Mouse (Mus musculus): Measurements from ENCODE around the gene Panx1.

The Panx1 gene

DNA sequence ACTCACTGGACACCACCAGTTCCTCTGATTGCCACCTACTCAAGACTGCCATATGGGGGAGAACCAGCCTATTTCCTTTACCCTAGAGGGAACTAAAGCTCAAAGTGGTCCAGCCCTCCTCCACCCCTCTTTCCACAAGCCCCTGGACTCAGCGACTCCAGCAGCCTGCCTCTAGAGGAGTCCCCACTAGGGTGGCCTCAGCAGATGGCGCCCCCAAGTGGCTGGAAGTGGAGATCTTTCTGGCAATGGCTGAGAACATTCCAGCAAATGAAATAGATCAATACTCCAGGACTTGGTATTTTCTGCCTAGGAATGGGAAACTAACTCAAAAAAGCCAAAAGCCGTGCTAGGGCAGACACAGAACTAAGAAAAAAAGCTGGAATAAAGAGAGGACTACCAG, 17.6 kb downstream of the Panx1 start:
- peak; percentile 42 to 59 for DNase-seq (ENCODE audit: low read depth in 2 of 2, low spot score in 2 of 2)

DNA sequence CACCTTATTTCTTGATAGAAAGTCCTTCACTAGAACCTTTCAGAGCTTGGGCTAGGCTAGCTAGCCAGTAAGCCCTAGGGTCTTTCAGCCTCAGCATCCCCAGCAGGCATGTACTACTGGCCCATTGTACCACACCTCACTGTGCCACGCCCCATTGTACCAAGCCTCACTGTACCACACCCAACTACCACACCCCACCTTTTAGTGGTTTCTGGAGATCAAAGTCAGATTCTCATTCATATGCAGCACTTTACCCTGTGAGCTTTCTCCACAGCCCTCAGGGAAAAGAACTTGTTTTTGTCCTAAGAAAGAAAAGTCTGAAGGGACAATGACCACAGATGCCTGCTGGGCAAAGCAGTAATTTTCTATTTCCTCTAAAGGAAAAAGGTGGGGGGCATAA, 22.2 kb downstream of the Panx1 start:
- DNase-seq (ENCODE audit: low read depth in 2 of 2, low spot score in 2 of 2) = no peak

DNA sequence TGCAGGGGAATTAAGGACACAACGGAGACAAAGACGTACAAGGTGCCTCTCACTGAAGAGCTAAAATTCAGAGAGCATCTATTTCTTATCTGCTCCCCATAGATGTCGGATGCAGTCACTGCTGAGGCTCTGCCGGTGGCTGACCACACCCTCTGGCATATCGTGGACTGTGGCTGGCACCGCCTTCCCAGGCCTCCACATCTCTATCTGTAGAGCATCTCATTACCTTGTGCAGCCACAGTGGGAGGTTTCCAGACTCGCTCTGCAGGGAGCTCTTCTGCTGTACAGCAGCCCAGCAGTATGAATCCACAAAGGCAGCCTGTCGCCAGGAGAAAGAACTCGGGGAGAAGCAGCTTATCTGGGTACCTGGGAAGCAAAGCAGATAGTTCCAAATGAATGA, 24.1 kb downstream of the Panx1 start:
- no peak for DNase-seq (ENCODE audit: low read depth in 2 of 2, low spot score in 2 of 2)

DNA sequence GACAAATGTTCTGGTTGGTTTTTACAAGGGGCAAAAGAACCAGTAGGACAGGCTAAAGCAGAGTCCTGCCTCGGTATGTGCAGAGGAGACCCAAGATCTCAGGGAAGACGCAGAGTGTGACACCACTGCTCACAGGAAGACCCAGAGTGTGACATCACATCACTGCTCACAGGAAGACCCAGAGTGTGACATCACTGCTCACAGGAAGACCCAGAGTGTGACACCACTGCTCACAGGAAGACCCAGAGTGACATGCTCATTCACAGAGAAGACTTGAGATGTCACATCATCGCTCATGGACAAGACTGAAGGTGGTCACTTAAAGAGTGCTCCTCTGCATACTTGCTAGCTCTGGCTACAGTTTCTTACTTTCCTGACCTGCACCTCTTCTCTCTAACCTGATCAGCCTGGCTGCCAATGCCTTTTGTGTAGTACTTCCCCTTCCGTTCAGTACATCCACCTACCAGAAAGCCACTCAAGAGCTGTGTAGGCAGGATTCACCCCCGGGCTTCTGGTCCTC, 24.7 kb downstream of the Panx1 start:
- no peak for DNase-seq (ENCODE audit: low read depth in 2 of 2, low spot score in 2 of 2)

DNA sequence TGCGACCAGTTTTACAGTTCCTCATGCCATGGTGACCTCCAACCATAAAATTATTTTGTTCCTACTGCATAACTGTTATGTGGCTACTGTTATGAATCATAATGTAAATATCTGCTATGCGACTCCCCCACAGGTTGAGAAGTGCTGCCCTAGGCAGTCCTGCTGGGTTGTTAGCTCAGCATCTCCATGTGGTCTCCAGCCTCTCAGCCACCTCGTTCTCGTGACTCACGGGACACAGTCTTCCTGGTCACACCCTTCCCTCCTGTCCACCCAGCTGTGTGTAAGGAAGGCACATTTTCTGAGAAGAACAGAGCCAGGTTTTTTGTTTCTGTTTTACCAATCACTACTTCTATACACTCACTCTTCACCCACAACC, 26.5 kb downstream of the Panx1 start:
- DNase-seq (ENCODE audit: low read depth in 2 of 2, low spot score in 2 of 2) = no peak

DNA sequence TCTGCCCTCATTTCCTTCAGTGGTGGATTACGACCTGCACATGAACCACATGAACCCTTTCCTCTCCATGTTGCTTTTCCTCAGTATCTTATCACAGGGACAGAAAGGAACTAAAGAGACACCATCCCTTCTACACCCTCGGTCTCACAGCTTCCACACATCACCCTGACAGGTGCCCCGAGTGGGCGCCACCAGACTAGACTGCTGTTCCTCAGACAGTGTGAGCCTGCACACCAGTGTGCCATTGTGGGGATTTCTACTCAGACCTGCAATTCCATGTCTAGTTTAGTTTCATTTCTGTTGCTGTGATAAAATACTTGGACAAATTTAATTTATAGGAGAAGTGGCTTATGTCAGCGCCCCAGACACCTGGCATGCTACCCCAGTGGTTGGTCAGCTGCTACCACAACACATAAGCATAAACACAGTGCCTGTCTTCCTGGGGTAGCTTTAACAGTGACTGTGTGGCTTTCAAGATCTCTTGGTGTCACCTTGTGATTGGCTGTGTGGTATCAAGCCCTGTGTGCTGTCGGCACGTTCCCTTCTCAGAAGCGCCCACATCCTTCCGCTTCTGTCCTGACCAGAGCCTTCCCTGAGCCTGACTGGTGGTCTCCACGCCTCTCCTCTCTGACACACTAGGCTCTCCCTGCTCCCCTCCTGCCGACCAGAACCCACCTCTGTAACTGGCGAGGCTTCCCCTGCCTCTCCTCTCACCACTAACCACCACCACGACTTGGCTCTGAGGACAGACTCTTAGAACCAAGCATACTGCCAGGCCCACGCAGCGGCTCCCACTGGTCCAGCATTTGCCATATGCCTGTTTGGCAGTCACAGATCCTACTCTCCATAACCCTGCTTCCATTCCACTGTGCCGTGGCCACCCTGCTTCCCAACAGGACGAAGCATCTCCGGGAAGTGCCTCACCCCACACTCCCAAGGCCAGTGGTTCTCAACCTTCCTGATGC, 27.2 kb downstream of the Panx1 start:
- peak; percentile 62 to 70 for DNase-seq (ENCODE audit: low read depth in 2 of 2, low spot score in 2 of 2)

DNA sequence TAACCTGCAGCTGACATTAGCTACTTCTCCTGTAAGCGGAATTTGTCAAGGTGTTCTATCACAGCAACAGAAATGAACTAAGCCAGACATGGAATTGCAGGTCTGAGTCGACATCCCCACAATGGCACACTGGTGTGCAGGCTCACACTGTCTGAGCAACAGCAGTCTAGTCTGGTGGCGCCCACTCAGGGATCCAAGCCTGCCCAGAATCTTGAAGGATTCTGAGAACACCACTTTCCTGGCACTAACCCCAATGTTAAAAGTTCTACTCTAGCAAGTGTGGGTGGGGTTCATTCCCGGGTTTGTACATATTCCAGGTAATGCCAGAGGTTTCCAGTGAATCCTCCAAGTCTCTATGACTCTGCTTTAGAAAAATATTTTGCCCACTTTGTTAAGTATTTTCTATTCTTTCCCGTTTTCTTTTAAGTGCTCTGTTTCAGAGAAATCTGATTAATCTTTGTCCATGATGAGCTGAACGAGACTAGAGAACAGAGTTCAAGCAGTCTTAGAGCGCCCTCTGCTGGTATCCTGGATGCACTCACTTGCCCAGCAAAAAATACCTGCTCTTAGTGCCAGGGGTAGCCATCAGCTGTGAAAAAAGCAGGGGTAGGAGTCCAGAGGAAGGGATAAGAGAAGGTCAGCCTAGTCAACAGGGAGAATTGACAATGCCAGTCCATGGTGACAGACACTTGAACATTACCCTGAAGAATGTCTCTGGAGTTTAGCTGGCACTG, 29.9 kb downstream of the Panx1 start:
- peak; percentile 71 to 81 for DNase-seq (ENCODE audit: low read depth in 2 of 2, low spot score in 2 of 2)

DNA sequence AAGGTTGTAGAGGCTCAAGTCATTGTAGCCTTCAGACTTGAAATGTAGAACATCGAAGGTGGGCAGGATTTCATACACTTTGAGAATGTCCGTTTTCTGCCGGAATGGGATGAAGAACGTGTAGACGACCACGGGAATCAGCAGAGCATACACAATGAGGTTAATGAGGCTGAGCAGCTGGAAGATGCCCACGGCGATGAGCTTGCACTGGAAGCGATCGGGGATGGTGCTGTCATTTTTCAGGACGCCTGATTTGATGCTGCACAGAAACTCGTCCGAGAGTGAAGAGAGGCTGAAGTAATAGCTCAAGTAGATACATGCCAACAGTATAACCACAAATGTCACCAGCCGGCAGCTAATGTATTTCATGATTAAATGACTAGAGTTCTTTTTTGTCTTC, 37.7 kb downstream of the Panx1 start:
- no peak for DNase-seq (ENCODE audit: low read depth in 2 of 2, low spot score in 2 of 2)

DNA sequence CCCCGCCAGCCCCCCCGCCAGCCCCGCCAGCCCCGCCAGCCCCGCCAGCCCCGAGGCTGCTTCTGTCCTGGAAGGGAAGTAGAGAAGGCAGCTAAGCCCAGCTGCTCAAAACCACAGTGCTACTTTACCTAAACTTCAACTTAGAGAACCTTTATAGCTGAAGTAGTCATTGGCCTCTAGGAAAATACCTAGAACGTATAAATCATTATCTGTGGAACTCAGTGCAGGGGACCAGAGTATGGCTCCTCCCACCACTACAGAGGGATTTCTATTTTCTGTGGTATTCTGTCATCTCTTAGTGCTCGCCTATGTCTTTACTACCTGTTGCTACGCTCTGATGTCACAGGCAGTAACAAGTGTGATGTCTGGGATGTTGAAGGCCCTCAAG, 41.0 kb downstream of the Panx1 start:
- no peak for DNase-seq (ENCODE audit: low read depth in 2 of 2, low spot score in 2 of 2)

DNA sequence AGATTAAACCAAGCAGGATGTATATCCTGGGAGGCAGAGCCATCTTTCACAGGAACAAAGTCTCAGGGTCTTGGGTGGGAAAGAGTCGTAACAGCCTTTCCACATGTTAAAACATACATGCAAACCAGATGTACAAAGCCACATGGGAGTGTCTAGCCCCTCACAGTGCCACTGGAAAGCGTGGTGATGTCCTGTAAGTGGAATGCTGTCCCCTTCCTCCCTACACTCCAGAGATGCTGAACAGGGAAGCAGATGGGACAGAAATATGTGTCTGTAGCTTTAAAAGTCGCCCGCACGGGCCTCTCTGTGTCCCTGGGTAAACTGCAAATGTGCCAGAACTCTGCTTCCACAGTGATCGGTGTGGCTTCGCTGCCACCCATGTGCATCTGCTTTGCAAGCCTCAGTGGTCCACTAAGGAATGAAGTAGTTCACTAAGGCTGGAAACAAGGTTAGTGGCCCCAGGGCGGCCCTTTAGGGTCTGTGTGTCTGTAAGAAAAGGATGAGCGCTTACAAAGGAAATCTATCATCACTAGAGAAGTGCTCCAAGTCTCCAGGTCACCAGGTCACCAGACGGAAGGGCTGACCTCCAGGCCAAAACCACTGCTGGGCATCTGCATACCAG, 41.5 kb downstream of the Panx1 start:
- no peak for DNase-seq (ENCODE audit: low read depth in 2 of 2, low spot score in 2 of 2)

DNA sequence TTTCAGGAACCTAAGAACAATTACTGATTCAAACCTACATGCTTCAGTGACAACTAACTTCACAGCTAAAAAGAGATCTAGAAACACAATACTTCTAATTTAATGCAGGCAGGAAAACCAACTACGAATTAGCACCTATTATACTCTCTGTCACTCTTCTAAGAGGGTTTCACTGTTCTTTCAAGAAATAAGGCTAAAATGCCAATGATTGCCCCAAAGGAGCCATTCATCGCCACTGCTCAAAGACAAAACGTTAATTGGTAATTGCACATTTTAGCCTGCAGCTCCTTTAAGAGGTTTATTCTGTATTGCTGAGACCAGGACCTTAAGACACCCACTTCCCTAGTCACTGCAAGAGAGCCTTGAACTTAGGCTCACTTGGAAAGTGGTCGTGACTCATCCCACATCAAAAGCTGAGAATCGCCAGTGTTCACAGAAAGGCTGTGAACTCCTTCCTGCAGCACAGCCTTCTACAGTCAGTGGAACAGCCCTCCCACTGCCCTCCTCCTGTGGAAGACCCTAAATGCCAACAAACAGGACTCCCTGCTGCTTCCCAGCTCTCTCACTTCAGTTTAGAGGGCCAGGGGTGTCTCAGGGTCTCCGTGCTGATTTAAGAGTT, 42.2 kb downstream of the Panx1 start:
- DNase-seq (ENCODE audit: low read depth in 2 of 2, low spot score in 2 of 2) = no peak

DNA sequence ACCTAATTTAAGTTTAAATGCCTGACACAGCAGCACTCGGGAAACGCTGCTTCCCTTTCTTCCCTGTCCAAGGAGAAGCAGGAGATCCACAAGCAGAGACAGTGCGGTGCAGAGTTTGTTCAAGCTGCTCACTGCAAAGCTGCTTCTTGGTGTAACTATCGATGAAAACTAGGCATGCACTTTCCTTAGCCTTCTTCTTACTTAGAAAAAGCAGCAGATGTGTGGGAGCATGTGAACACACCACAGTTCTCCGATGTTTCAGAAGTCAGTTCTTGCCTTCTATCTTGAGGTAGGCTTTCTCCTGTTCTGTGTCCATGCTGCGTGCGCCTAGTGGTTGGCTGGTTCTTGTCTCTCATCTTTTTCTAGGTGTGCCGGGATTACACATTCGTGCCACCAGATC, 46.5 kb downstream of the Panx1 start:
- DNase-seq (ENCODE audit: low read depth in 2 of 2, low spot score in 2 of 2) = no peak

DNA sequence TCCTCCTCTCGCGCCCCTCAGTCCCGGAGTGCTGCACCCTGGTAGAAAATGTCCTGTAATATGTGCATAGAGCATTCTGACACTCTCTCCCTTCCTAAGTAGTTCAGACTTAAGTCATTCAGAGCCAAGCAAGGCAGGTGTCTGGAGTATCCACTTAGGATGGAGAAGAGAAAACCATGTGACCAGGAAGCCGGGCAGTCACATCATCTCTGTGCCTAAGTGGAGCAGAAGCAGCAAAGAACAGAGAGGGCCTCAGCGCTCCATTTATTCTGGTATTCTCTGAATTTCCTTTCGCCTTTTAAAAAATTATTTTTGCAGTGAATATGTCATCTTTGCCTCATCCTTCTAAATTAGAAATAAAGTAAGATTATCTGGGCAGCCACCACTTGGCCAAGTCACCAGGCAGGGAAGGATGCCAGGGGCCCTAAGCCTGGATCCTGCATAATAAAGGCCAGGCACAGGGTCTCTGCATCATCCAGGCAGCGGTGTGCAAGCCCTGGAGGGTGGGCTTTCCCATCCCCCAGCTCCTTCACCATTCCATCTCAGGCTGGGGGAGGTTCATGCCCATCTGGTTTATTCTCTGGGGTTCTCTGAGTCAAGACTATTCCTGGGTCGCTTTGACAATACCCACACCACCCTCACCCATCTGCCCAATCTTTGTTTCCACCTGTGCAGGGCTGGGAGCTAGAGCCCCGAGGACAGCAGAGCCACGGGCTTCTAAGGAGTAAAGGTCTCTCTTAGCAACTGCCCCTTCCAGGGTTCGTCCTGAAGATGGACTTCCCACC, 47.8 kb downstream of the Panx1 start:
- no peak for DNase-seq (ENCODE audit: low read depth in 2 of 2, low spot score in 2 of 2)

DNA sequence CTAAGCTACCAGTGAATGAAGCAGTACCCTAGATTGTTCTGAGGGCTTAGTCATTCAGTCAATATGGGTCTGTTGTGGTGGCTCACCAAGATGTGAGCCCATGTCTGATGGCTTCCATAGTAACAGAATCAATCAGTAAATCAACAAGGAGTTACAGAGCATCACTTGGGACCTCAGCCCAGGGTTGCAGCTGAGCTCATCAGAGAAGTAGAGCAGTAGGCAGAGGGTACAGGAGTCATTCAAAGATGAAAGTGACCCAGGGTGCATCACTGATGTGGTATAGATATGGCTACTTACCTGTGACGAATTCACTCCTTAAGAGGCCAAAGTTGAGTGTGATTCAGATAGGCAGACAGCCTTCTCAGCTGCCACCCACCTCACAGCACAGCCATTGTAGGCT, 49.8 kb downstream of the Panx1 start:
- DNase-seq (ENCODE audit: low read depth in 2 of 2, low spot score in 2 of 2) = no peak

DNA sequence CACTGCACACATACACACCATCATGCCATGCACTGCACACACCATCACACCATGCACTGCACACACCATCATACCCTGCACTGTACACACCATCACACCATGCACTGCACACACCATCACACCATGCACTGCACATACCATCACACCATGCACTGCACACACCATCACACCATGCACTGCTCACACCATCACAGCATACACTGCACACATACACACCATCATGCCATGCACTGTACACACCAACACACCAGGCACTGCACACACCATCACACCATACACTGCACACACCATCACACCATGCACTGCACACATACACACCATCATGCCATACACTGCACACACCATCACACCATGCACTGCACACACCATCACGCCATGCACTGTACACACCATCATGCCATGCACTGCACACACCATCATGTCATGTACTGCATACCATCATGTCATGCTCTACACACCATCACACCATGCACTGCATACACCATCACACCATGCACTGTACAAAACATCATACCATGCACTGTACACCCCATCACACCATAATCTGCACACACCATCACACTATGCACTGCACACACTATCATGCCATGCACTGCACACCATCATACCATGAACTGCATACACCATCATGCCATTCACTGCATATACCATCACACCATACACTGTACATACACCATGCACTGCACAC, 56.5 kb downstream of the Panx1 start:
- DNase-seq (ENCODE audit: low read depth in 2 of 2, low spot score in 2 of 2) = no peak

DNA sequence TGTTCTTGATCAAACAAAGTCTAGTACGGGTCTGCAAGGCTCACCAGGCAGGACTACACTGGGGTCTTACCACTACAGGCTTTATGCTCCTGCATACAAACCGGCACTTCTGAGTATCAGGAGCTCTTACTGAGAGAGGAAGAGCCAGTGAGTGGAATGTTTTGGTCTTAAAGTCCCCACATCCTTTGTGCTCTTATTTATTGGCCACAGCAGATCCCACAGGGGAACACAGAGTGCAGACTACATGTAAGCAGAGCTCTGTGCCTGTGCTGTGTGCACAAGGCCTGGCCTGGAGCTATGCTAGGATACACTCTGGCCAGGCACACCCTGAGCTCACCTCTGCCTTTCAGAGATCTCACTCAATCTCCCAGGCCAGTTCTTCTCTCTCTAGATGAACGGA, 62.1 kb downstream of the Panx1 start:
- no peak for DNase-seq (ENCODE audit: low read depth in 2 of 2, low spot score in 2 of 2)

DNA sequence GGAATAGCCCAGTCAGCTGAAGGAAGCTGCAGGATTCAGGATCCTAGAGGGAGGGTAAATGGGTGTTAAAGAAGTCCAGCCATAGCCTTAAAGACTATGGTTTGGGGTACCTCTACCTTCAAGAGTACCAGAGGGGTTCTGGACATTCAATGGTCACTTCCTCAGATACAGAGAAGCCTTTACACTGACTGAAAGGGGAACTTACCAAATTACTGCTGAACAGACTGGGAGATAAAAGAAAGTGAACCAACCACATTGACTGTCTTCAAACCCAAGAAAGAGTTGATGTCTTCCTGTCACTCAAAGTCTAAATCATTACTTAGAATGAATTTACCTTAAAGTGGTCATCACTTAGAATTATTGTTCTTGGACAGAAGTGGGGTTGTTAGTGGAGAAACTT, 62.6 kb downstream of the Panx1 start:
- no peak for DNase-seq (ENCODE audit: low read depth in 2 of 2, low spot score in 2 of 2)

DNA sequence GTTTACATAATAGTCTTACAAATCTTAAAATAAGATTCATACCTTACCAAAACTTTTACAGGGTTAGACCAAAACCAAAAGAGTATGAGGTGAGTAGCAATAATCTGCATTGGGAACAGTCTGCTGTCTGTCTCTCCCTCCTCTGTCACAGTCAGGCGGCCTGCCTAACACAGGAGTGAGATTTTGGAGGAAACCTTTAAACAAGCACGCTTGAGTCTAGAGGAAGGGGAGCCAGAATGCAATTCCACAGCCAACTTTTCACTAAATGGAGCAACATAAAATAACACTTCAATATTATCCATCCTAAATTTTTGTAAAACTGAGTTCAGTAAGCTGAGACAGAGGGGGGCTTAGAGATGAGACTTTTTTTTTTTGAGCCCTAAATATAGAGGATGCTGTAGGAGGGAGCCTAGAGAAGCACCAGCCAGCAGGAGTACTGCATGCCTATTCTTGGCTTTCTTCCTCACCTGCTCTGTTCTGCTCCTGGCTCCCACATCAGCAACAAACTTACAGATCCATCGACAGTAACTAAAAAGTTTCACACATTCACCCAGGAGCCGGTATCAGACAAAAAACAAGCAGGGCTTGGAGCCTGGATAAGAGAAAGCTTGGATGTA, 63.6 kb downstream of the Panx1 start:
- DNase-seq (ENCODE audit: low read depth in 2 of 2, low spot score in 2 of 2) = no peak
